Mouse (Mus musculus) c-Kit-negative CD71-positive TER-119-positive erythroid progenitor cells, embryonic 14.5 days (primary cell): ENCODE measurements around the gene Adipor2.

Experiments used
- DNase-seq: peaks from one replicate; pipeline ENCODE4 v3.0.0-alpha.2; 2013; ENCODE audit warnings: low read depth, low spot score

Adipor2 gene

GRCm38 (mm10) chr6:119420357-119420756, 2.9 kb upstream of the Adipor2 start:
- DNase-seq: no peak

- DNase-seq: no peak
Measured at GRCm38 (mm10) chr6:119419412-119419811, 1.9 kb upstream of the Adipor2 start.

- no peak for DNase-seq
Measured at GRCm38 (mm10) chr6:119418392-119419251, 1.1 kb upstream of the Adipor2 start.

GRCm38 (mm10) chr6:119417821-119418220, 317 bp upstream of the Adipor2 start:
- DNase-seq: no peak

GRCm38 (mm10) chr6:119416643-119417042, 861 bp downstream of the Adipor2 start:
- no peak for DNase-seq

- DNase-seq: no peak
Measured at GRCm38 (mm10) chr6:119414262-119415043, 3.1 kb downstream of the Adipor2 start.

GRCm38 (mm10) chr6:119412588-119412987, 4.9 kb downstream of the Adipor2 start:
- no peak for DNase-seq

- no peak for DNase-seq
Measured at GRCm38 (mm10) chr6:119411511-119411910, 6.0 kb downstream of the Adipor2 start.

GRCm38 (mm10) chr6:119409766-119410165, 7.7 kb downstream of the Adipor2 start:
- DNase-seq: no peak

GRCm38 (mm10) chr6:119408582-119408981, 8.9 kb downstream of the Adipor2 start:
- no peak for DNase-seq

- no peak for DNase-seq
Measured at GRCm38 (mm10) chr6:119407818-119408217, 9.7 kb downstream of the Adipor2 start.

GRCm38 (mm10) chr6:119406528-119406927, 11.0 kb downstream of the Adipor2 start:
- DNase-seq: no peak

GRCm38 (mm10) chr6:119405310-119405709, 12.2 kb downstream of the Adipor2 start:
- no peak for DNase-seq

- no peak for DNase-seq
Measured at GRCm38 (mm10) chr6:119404854-119405253, 12.7 kb downstream of the Adipor2 start.

- DNase-seq: no peak
Measured at GRCm38 (mm10) chr6:119402976-119403375, 14.5 kb downstream of the Adipor2 start.

- no peak for DNase-seq
Measured at GRCm38 (mm10) chr6:119401545-119402304, 15.8 kb downstream of the Adipor2 start.

GRCm38 (mm10) chr6:119400649-119401048, 16.9 kb downstream of the Adipor2 start:
- DNase-seq: no peak

- DNase-seq: no peak
Measured at GRCm38 (mm10) chr6:119399371-119399770, 18.1 kb downstream of the Adipor2 start.

GRCm38 (mm10) chr6:119396309-119396634, 21.2 kb downstream of the Adipor2 start:
- DNase-seq: no peak

- no peak for DNase-seq
Measured at GRCm38 (mm10) chr6:119395421-119396308, 21.8 kb downstream of the Adipor2 start.

- no peak for DNase-seq
Measured at GRCm38 (mm10) chr6:119392836-119393235, 24.7 kb downstream of the Adipor2 start.
